Mouse (Mus musculus) testis, adult 2 months (tissue): Measurements from ENCODE around the gene Ip6k3.

ENCODE experiments used
- CTCF ChIP-seq: fragments of 200-500 bp; IDR thresholded peaks from 2 replicates; pipeline ENCODE4 v1.5.1; 2012; ENCODE audit warnings: low read depth, mild to moderate bottlenecking, inconsistent platforms, low read length, moderate library complexity; ENCODE audit not compliant: control insufficient read depth, insufficient read depth, insufficient replicate concordance
- POLR2A ChIP-seq: fragments of 200-500 bp; IDR thresholded peaks from 2 replicates; pipeline ENCODE4 v1.6.1; 2012; ENCODE audit warnings: low read depth, mild to moderate bottlenecking, inconsistent platforms, low read length, moderate library complexity; ENCODE audit not compliant: control insufficient read depth

DNA sequence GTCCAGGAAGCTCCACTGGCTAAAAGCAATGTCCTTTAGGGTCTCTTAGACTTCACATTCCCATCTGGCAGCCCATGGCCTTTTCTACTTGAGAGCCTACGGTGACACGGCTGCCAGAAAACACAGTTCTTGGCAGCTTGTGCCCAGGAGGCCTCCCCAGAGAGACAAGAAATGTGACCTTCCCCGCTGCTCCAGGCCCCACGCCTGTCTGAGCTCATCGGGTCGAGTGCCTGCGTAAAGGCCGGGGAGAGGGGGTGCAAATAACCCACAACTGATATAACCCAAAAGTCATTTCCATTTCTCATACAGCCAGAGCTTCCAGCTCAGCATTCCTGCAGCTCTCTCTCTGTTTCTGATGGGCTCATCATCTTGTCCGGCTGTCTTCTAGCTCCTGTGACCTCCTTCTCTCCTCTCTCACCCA lies 13.8 kb downstream of the Ip6k3 start:
- TF ChIP-seq POLR2A (no peak), CTCF (no peak)
